Mouse (Mus musculus) ES-E14 (cell line): Measurements from ENCODE around the gene Ddx23. TPM values are rescaled to one million over a fixed set of nuclear protein-coding genes. Genes with fewer than 3 reads are reported as not detected.

Experiments used
- DNase-seq: peaks from one replicate; pipeline ENCODE4 v3.0.0-alpha.2; 2013; ENCODE audit warnings: low read depth, low spot score
- H3K27ac ChIP-seq: 2 replicates; pipeline ENCODE4 v1.5.1; 2012; ENCODE audit warnings: low read depth, mild to moderate bottlenecking, low read length, moderate library complexity, mixed read lengths; ENCODE audit not compliant: poor library complexity, insufficient read depth, severe bottlenecking
- H3K36me3 ChIP-seq: 2 replicates; pipeline ENCODE4 v1.6.1; 2012; ENCODE audit warnings: mild to moderate bottlenecking, low read length, moderate library complexity, mixed read lengths; ENCODE audit not compliant: control insufficient read depth, poor library complexity, insufficient read depth, severe bottlenecking
- H3K4me1 ChIP-seq, 2 experiments: fragments of 150-350 bp in 1 of 2; sonication (generic) in 1 of 2; 2 replicates each; pipeline ENCODE4 v1.6.1; 2012; ENCODE audit warnings: low read length in 2 of 2, mild to moderate bottlenecking in 1 of 2, mixed read lengths in 1 of 2; ENCODE audit not compliant: control insufficient read depth in 2 of 2, insufficient read depth in 2 of 2, poor library complexity in 1 of 2
- H3K4me3 ChIP-seq, 2 experiments: fragments of 150-350 bp in 1 of 2; sonication (generic) in 1 of 2; 2 replicates each; pipeline ENCODE4 v1.5.1; 2012; ENCODE audit warnings: low read length in 2 of 2, low read depth in 1 of 2, mild to moderate bottlenecking in 1 of 2, mixed read lengths in 1 of 2; ENCODE audit not compliant: insufficient read depth in 1 of 2, poor library complexity in 1 of 2, severe bottlenecking in 1 of 2
- H3K9ac ChIP-seq: 2 replicates; pipeline ENCODE4 v1.6.1; 2012; ENCODE audit warnings: low read depth, mild to moderate bottlenecking, low read length, mixed read lengths; ENCODE audit not compliant: poor library complexity, insufficient read depth, severe bottlenecking
- H3K9me3 ChIP-seq: fragments of 150-350 bp; sonication (generic); 2 replicates; pipeline ENCODE4 v1.6.1; 2012; ENCODE audit warnings: low read depth, mild to moderate bottlenecking, low read length; ENCODE audit not compliant: control insufficient read depth, insufficient read depth
- CHD2 ChIP-seq: IDR thresholded peaks from 2 replicates; pipeline ENCODE4 v1.6.1; 2014; ENCODE audit warnings: mild to moderate bottlenecking, low read depth, low read length, inconsistent platforms
- HCFC1 ChIP-seq: IDR thresholded peaks from 2 replicates; pipeline ENCODE4 v1.6.1; 2012; ENCODE audit warnings: low read length, inconsistent platforms, borderline replicate concordance; ENCODE audit not compliant: insufficient read depth
- MAFK ChIP-seq: IDR thresholded peaks from 2 replicates; pipeline ENCODE4 v1.6.1; 2014; ENCODE audit warnings: mild to moderate bottlenecking, low read depth, low read length, inconsistent platforms; ENCODE audit not compliant: insufficient read depth
- ZC3H11A ChIP-seq: IDR thresholded peaks from 2 replicates; pipeline ENCODE4 v1.6.1; 2012; ENCODE audit warnings: low read depth, mild to moderate bottlenecking, inconsistent platforms, low read length, borderline replicate concordance
- ZNF384 ChIP-seq: IDR thresholded peaks from 2 replicates; pipeline ENCODE4 v1.6.1; 2012; ENCODE audit warnings: low read depth, low read length, inconsistent platforms
- in situ Hi-C, 2 experiments: fragments of 600-800 bp; cut with MboI; formaldehyde crosslinking; loops; one replicate each; pipeline ENCODE4 v1.15.1; 2025; ENCODE audit warnings: low sequenced_read_pairs in 2 of 2, inconsistent platforms in 1 of 2; ENCODE audit not compliant: unreplicated experiment in 2 of 2
- total RNA-seq: library from RNA; depleted of rRNA; stranded (reverse); fragments of 300-350 nt; gene quantifications from 2 replicates; pipeline ENCODE4 v1.2.3, GENCODE M21; 2012

Ddx23 gene
- total RNA-seq, 1 experiment = 147 TPM

DNA sequence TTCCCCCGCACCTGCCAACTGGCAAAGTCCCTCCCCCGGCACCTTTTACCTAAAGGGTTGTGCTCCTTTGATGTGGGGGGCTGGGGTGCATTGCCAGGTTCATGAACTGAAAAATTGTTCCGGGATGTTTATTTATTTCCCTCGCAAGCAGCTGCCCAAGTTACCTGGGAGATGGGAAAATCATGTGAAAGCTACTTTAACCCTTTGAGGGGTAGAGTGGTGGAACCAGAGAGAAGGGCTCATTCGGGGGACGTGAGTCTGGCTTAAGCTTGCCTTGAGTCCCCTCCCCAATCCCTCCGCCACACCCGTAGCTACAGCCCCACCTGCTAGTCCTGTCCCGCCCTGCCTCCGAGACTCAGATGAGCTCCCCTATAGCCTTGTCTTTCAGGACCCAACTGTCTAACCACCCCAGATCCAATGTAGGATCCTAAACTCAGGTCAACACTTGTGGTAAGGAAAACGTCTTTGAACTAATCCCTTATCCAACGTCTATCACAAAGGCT is 52.5 kb downstream of the Ddx23 start:
- H3K9me3 ChIP-seq = no peaks in the 10 kb centered on the region
- H3K9ac ChIP-seq = peak overlapping the region; percentile 68
- H3K36me3 ChIP-seq = no peaks in the 10 kb centered on the region
- H3K4me3 ChIP-seq = peak overlapping the region; percentile 84 to 85
- in situ Hi-C loops = no loop called here
- H3K27ac ChIP-seq = no peak overlapping the region
- peaks cover 0 to 2% of the 10 kb centered on the region in 2 experiments; a peak in 1 of 4 replicates for H3K4me1 ChIP-seq
- no peak for DNase-seq
- no peak for TF ChIP-seq ZNF384
- TF ChIP-seq HCFC1 = no peak
- no peak for TF ChIP-seq MAFK
- no peak for TF ChIP-seq CHD2
- TF ChIP-seq ZC3H11A = no peak

- Histone ChIP-seq H3K9ac (peak within 1 kb of the TSS; percentile 68), H3K9me3 (no peaks in the 10 kb centered on the region), H3K36me3 (no peaks in the 10 kb centered on the region), H3K27ac (no peak within 1 kb of the TSS), H3K4me3 (peak within 1 kb of the TSS; percentile 84 to 85), H3K4me1 (peaks cover 0 to 2% of the 10 kb centered on the region in 2 experiments; a peak in 1 of 4 replicates)
- DNase-seq = no peak
- in situ Hi-C loops = no loop called here
- TF ChIP-seq CHD2 (no peak), ZNF384 (no peak), HCFC1 (no peak), ZC3H11A (no peak), MAFK (no peak)
Observed at GRCm38 (mm10) chr15:98609331-98610130, 53.2 kb downstream of the Ddx23 start, which contains the start of gene Adcy6. Adcy6 (minus strand) TSS chr15:98610076.

- Histone ChIP-seq H3K9ac (peak overlapping the region; percentile 23; the same call in 1 of the 2 replicates), H3K27ac (no peak overlapping the region), H3K36me3 (no peaks in the 10 kb centered on the region), H3K9me3 (no peaks in the 10 kb centered on the region), H3K4me1 (peaks cover 0 to 6% of the 10 kb centered on the region in 2 experiments; a peak in 1 of 4 replicates), H3K4me3 (peak overlapping the region; percentile 84 to 85)
- TF ChIP-seq ZNF384 (no peak), ZC3H11A (no peak), HCFC1 (no peak), MAFK (no peak), CHD2 (no peak)
- in situ Hi-C loops = no loop called here
- DNase-seq = no peak
Observed at GRCm38 (mm10) chr15:98608784-98609250, 53.9 kb downstream of the Ddx23 start.

DNA sequence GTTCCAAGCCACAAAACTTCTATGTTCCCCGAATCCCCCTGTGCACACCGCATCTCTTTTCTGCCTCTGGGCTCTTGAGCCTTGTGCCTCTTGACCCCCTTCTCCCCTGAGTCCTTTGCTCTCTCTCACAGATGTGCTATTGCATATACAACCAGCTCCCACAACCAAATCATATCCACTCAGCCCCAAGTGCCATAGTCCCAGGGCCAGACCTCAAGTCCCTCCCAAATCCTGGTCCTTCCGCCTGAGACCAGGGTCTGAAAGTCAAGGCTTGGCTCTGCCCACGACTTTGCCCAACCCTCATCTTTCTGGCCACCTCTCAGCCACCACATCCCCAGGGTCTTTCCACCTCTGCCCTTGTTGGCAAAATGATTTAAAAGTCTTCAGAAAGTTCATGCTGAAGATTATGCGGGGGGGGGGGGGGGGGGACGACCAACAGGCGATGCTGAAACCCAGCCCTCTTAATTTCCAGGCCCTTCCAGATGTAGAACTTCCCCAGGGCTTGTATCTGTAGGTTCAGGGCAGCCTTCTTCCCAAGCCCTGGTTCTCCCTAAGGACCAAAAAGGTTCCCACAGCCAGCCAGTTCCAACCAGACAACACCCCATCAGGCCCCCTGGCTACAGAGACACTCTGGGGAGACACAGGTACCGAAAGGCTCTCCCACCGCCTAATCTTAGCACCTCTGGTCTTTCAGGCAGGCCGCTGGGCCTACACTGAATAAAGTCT is 54.5 kb downstream of the Ddx23 start:
- Histone ChIP-seq H3K36me3 (no peaks in the 10 kb centered on the region), H3K4me3 (peak overlapping the region; percentile 84 to 85; a peak in 3 of 4 replicates), H3K9me3 (no peaks in the 10 kb centered on the region), H3K4me1 (peaks cover 0 to 12% of the 10 kb centered on the region in 2 experiments; a peak in 3 of 4 replicates), H3K9ac (no peak overlapping the region; the same call in 1 of the 2 replicates), H3K27ac (no peak overlapping the region)
- TF ChIP-seq CHD2 (no peak), ZNF384 (no peak), MAFK (no peak), HCFC1 (no peak)
- in situ Hi-C loops = no loop called here
- DNase-seq = no peak
